Mouse (Mus musculus) forebrain, postnatal 0 days (tissue): ENCODE results near the gene Camkmt. TPM values are rescaled to one million over a fixed set of nuclear protein-coding genes. Genes with fewer than 3 reads are reported as not detected.

ENCODE experiments used
- ATAC-seq: fragments of 200-750 bp; cut with Nextera tagmentation; 2 replicates; pipeline ENCODE4 v1.8.0; 2017; ENCODE audit warnings: mild to moderate bottlenecking, moderate library complexity
- DNase-seq: peaks from one replicate; pipeline ENCODE4 v3.0.0-alpha.2; 2015
- H3K27ac ChIP-seq: fragments of 300-500 bp; sonication (generic); 2 replicates; pipeline ENCODE4 v1.5.1; 2014; ENCODE audit warnings: low read depth, mild to moderate bottlenecking, antibody characterized with exemption, low read length, moderate library complexity, mixed read lengths
- H3K27me3 ChIP-seq: fragments of 300-500 bp; sonication (generic); 2 replicates; pipeline ENCODE4 v1.6.1; 2014; ENCODE audit warnings: mild to moderate bottlenecking, low read length, mixed read lengths; ENCODE audit not compliant: insufficient read depth
- H3K36me3 ChIP-seq: fragments of 300-500 bp; sonication (generic); 2 replicates; pipeline ENCODE4 v1.6.1; 2014; ENCODE audit warnings: mild to moderate bottlenecking, moderate library complexity; ENCODE audit not compliant: insufficient read depth
- H3K4me1 ChIP-seq: fragments of 300-500 bp; sonication (generic); 2 replicates; pipeline ENCODE4 v1.6.1; 2014; ENCODE audit warnings: antibody characterized with exemption; ENCODE audit not compliant: insufficient read depth
- H3K4me2 ChIP-seq: fragments of 300-500 bp; sonication (generic); 2 replicates; pipeline ENCODE4 v1.6.1; 2014; ENCODE audit warnings: low read depth, mild to moderate bottlenecking, moderate library complexity
- H3K4me3 ChIP-seq: fragments of 300-500 bp; sonication (generic); 2 replicates; pipeline ENCODE4 v1.5.1; 2014; ENCODE audit warnings: low read depth, low read length, mixed read lengths
- H3K9ac ChIP-seq: fragments of 300-500 bp; sonication (generic); 2 replicates; pipeline ENCODE4 v1.6.1; 2014; ENCODE audit warnings: mild to moderate bottlenecking
- H3K9me3 ChIP-seq: fragments of 300-500 bp; sonication (generic); 2 replicates; pipeline ENCODE4 v1.6.1; 2016; ENCODE audit warnings: low read length
- CTCF ChIP-seq: sonication (generic); IDR thresholded peaks from 2 replicates; pipeline ENCODE4 v1.5.1; 2016; ENCODE audit warnings: antibody characterized with exemption, control low read depth, low read depth
- WGBS: fragments of 180-500 bp; shearing (Covaris S2); extraction: QIAGEN DNeasy Blood & Tissue Kit; methylation state at CpG from one replicate; pipeline ENCODE4 v1.1.7; 2014; 5-methylcytosine and 5-hydroxymethylcytosine counted together
- polyA plus RNA-seq: library from polyadenylated mRNA; unstranded; fragments of >200 nt; fragmentation: Nextera tagmentation; extraction: Ambion mirVana; gene quantifications from 2 replicates; pipeline ENCODE4 v1.2.1, GENCODE M21; 2015
- total RNA-seq: library from RNA; depleted of rRNA; stranded (reverse); fragments of >200 nt; gene quantifications from 2 replicates; pipeline ENCODE4 v1.2.3, GENCODE M21; 2014

The Camkmt gene
- total and polyA plus RNA-seq, 2 experiments from 2014 or later, result 14.3 to 16.4 TPM

GRCm38 (mm10) chr17:85382344-85382743 is 292.0 kb downstream of the Camkmt start:
- Histone ChIP-seq H3K9ac (no peak overlapping the region), H3K4me1 (no peaks in the 10 kb centered on the region), H3K9me3 (no peaks in the 10 kb centered on the region), H3K36me3 (no peaks in the 10 kb centered on the region), H3K4me3 (no peak overlapping the region), H3K27ac (no peak overlapping the region), H3K27me3 (no peaks in the 10 kb centered on the region), H3K4me2 (no peak overlapping the region)
- ATAC-seq (no peak), DNase-seq (no peak)
- WGBS, result 51% methylated on average over 4 of the region's 4 CpGs
- TF ChIP-seq CTCF, result no peak

GRCm38 (mm10) chr17:85382906-85383305 is 292.6 kb downstream of the Camkmt start:
- Histone ChIP-seq H3K9me3 (no peaks in the 10 kb centered on the region), H3K9ac (no peak overlapping the region), H3K4me3 (no peak overlapping the region), H3K27ac (no peak overlapping the region), H3K27me3 (no peaks in the 10 kb centered on the region), H3K36me3 (no peaks in the 10 kb centered on the region), H3K4me1 (no peaks in the 10 kb centered on the region), H3K4me2 (no peak overlapping the region)
- no peak for TF ChIP-seq CTCF
- ATAC-seq (no peak), DNase-seq (no peak)
- 90% methylated on average over 6 of the region's 6 CpGs for WGBS

GRCm38 (mm10) chr17:85393091-85393890 is 302.9 kb downstream of the Camkmt start:
- 19% methylated on average over 16 of the region's 16 CpGs for WGBS
- ATAC-seq (no peak), DNase-seq (no peak)
- no peak overlapping the region for H3K27ac ChIP-seq
- peaks cover 8% of the 10 kb centered on the region for H3K4me1 ChIP-seq
- no peaks in the 10 kb centered on the region for H3K9me3 ChIP-seq
- no peak overlapping the region for H3K4me3 ChIP-seq
- no peaks in the 10 kb centered on the region for H3K27me3 ChIP-seq
- H3K36me3 ChIP-seq, result no peaks in the 10 kb centered on the region
- no peak for TF ChIP-seq CTCF
- peak overlapping the region; percentile 41; the same call in 1 of the 2 replicates for H3K4me2 ChIP-seq
- no peak overlapping the region for H3K9ac ChIP-seq

GRCm38 (mm10) chr17:85393891-85394321 is 303.6 kb downstream of the Camkmt start:
- Histone ChIP-seq H3K27ac (no peak overlapping the region), H3K9me3 (no peaks in the 10 kb centered on the region), H3K4me1 (peaks cover 8% of the 10 kb centered on the region), H3K9ac (no peak overlapping the region), H3K27me3 (no peaks in the 10 kb centered on the region), H3K4me3 (peak overlapping the region; percentile 13; the same call in 1 of the 2 replicates), H3K4me2 (peak overlapping the region; percentile 41), H3K36me3 (no peaks in the 10 kb centered on the region)
- DNase-seq (peak; percentile 57), ATAC-seq (peak; percentile 74)
- no peak for TF ChIP-seq CTCF
- 13% methylated on average over 7 of the region's 7 CpGs for WGBS

GRCm38 (mm10) chr17:85395502-85395901 is 305.1 kb downstream of the Camkmt start:
- 36% methylated on average over 5 of the region's 5 CpGs for WGBS
- Histone ChIP-seq H3K4me2 (peak overlapping the region; percentile 41; the same call in 1 of the 2 replicates), H3K9ac (no peak overlapping the region), H3K9me3 (no peaks in the 10 kb centered on the region), H3K36me3 (no peaks in the 10 kb centered on the region), H3K4me1 (peaks cover 8% of the 10 kb centered on the region), H3K27me3 (no peaks in the 10 kb centered on the region), H3K27ac (no peak overlapping the region), H3K4me3 (no peak overlapping the region)
- no peak for DNase-seq
- ATAC-seq, result peak; percentile 56; the same call in 1 of the 2 replicates
- TF ChIP-seq CTCF, result no peak

- Histone ChIP-seq H3K4me3 (no peak overlapping the region), H3K9ac (no peak overlapping the region), H3K4me2 (no peak overlapping the region), H3K9me3 (no peaks in the 10 kb centered on the region), H3K27me3 (no peaks in the 10 kb centered on the region), H3K4me1 (no peaks in the 10 kb centered on the region), H3K27ac (no peak overlapping the region), H3K36me3 (no peaks in the 10 kb centered on the region)
- peak; percentile 27; the same call in 1 of the 2 replicates for ATAC-seq
- no peak for TF ChIP-seq CTCF
- WGBS, result 43% methylated on average over 4 of the region's 4 CpGs
- DNase-seq, result no peak
Measured at GRCm38 (mm10) chr17:85400751-85401150, 310.4 kb downstream of the Camkmt start.

- Histone ChIP-seq H3K27me3 (no peaks in the 10 kb centered on the region), H3K36me3 (no peaks in the 10 kb centered on the region), H3K9me3 (no peaks in the 10 kb centered on the region), H3K4me1 (no peaks in the 10 kb centered on the region), H3K9ac (no peak overlapping the region), H3K4me3 (no peak overlapping the region), H3K27ac (no peak overlapping the region), H3K4me2 (no peak overlapping the region)
- TF ChIP-seq CTCF, result no peak
- WGBS, result 76% methylated on average over 5 of the region's 5 CpGs
- ATAC-seq, result no peak
- no peak for DNase-seq
Measured at GRCm38 (mm10) chr17:85405161-85405560, 314.8 kb downstream of the Camkmt start.
